Mouse (Mus musculus): ENCODE data around the gene Snx14. TPM values are rescaled to one million over a fixed set of nuclear protein-coding genes. Genes with fewer than 3 reads are reported as not detected.
A peak's percentile ranks its signal among the peaks of the same experiment; 100 is the strongest.

The Snx14 gene
- polyA plus RNA-seq, 1 experiment from 2014 or later: 36.2 TPM

DNA sequence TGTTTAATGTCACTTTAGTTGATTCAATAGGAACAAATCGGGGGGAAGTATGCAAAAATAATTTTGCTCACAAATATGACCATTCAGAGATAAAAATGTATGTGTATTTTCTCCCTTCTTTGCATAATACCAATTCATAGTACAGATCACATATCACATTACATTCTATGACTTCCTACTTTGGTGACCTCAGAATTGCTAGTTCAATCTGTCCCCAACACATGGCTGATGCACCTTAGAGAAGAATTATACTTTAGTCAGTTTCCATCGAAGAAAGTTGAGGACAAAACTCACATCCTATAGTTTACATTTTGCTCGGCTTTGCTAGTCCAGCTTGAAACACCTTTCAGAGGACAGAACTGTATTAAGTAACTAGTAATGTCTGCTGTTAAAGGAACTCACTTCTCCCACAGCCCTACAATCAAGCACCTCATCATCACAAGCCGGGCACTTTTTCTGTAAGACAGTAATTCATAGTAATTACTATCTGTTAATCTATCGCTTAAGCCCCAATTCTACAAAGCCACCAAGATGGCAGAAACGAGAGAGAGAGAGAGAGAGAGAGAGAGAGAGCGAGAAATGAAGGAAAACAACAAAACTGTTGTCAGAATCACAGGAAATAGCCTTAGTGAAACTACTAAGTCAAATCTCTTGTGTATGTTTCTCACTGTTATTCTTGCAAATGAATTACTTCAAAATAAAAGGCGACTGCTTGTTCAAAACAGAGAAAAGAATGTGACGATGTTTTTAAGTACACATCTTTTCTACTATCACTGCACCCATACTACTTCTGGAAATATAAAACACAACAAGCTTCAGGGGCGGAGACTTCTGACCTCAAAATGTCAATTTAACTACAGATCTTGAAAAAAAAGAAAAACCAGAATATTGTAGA lies 1.2 kb downstream of the Snx14 start:
- WGBS: 57% methylated on average over 10 of the region's 10 CpGs
- no peaks in the 10 kb centered on the region for H3K9me3 ChIP-seq
- H3K9ac ChIP-seq: peak overlapping the region; percentile 72
- H3K27me3 ChIP-seq (replicated peaks): no peaks in the 10 kb centered on the region
- peak overlapping the region; percentile 62 for H3K4me3 ChIP-seq
- H3K4me1 ChIP-seq: peaks cover 25% of the 10 kb centered on the region
- H3K27ac ChIP-seq: peak overlapping the region; percentile 92
- no peak for ATAC-seq (replicated peaks)
- peak overlapping the region; percentile 62 for H3K4me2 ChIP-seq
- H3K36me3 ChIP-seq (replicated peaks): no peaks in the 10 kb centered on the region

DNA sequence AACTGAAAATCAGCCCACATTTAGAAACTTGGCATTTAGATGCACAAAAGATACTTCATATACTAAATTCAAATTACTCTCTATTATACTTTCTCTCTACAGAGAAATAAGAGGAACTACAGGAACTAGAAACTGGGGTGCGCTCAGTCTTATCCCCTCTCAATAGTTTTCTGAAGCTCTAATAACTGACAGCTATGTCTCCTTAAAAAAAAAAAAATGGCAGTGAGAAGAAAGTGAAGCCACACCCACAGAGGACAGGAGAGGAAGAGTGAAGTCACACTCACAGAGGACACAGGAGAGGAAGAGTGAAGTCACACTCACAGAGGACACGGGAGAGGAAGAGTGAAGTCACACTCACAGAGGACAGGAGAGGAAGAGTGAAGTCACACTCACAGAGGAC lies 14.4 kb downstream of the Snx14 start:
- H3K27me3 ChIP-seq (replicated peaks): no peaks in the 10 kb centered on the region
- H3K4me1 ChIP-seq: no peaks in the 10 kb centered on the region
- H3K4me3 ChIP-seq: no peak overlapping the region
- no peak overlapping the region for H3K27ac ChIP-seq
- 93% methylated on average over 2 of the region's 2 CpGs for WGBS
- H3K4me2 ChIP-seq: no peak overlapping the region
- H3K9ac ChIP-seq: no peak overlapping the region
- no peaks in the 10 kb centered on the region for H3K9me3 ChIP-seq
- H3K36me3 ChIP-seq (replicated peaks): no peaks in the 10 kb centered on the region; the same call in 1 of the 2 replicates
- ATAC-seq (replicated peaks): no peak

DNA sequence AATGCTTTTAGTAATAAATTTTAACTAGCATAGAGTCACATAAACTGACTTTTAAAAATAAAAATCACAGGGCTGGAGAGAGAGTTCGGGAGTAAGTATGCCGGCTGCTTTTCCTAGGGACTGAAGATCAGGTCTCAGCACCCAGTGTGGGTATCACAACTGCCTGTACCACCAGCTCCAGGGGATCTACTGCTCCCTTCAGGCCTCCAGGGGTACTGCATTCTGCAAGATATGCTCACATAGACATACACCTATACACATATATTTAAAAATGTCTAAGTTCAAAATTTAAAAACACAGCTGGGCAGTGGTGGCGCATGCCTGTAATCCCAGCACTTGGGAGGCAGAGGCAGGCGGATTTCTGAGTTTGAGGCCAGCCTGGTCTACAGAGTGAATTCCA lies 16.3 kb downstream of the Snx14 start:
- H3K4me3 ChIP-seq: no peak overlapping the region
- ATAC-seq (replicated peaks): no peak
- H3K4me1 ChIP-seq: no peaks in the 10 kb centered on the region
- no peak overlapping the region for H3K4me2 ChIP-seq
- no peaks in the 10 kb centered on the region; the same call in 1 of the 2 replicates for H3K36me3 ChIP-seq (replicated peaks)
- 97% methylated on average over 4 of the region's 4 CpGs for WGBS
- no peak overlapping the region for H3K27ac ChIP-seq
- H3K27me3 ChIP-seq (replicated peaks): no peaks in the 10 kb centered on the region
- no peaks in the 10 kb centered on the region for H3K9me3 ChIP-seq
- no peak overlapping the region for H3K9ac ChIP-seq

DNA sequence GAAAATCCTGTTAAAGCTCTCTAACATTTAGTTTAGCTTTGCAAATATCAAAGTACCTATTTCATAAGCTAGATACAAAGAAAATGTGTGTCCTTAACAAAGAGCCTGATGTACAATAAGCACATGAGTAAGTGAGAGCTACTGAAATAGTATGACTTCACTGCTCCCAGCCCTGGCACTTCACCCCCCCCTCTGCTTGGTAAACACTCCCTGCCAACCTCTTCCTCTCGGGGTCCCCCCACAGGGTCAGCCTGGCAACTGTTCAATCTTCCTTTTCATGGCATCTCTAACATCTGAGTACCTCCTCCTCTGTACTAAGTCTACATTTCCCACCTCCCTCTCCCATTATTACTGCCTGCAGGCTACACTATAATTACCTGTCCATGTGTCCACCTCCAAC lies 22.0 kb downstream of the Snx14 start:
- no peaks in the 10 kb centered on the region for H3K4me1 ChIP-seq
- H3K27ac ChIP-seq: no peak overlapping the region
- peaks cover 7% of the 10 kb centered on the region; the same call in 1 of the 2 replicates for H3K36me3 ChIP-seq (replicated peaks)
- H3K9ac ChIP-seq: no peak overlapping the region
- H3K9me3 ChIP-seq: no peaks in the 10 kb centered on the region
- 70% methylated on average over 1 of the region's 1 CpGs for WGBS
- no peak overlapping the region for H3K4me2 ChIP-seq
- H3K27me3 ChIP-seq (replicated peaks): no peaks in the 10 kb centered on the region
- no peak overlapping the region for H3K4me3 ChIP-seq
- ATAC-seq (replicated peaks): no peak

DNA sequence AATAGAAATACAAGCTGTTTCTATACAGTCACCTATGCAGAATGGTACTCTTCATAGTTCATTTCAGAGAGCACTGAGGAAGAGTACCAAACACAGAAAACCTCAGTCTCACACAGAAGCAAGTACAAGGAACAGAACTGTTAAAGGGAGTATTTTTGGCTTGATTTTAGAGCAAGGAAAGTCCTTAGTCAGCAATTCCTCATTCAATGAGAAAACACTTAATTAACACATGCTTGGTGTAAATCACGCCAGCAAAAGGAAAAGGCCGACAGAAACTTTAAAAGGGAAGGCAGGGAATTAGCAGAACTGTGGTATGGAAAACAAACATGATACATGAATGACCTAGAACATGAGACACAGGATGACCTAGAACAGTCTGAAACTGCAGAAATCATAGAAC lies 28.8 kb downstream of the Snx14 start:
- WGBS: 87% methylated on average over 2 of the region's 2 CpGs
- no peak overlapping the region for H3K9ac ChIP-seq
- H3K4me2 ChIP-seq: no peak overlapping the region
- 0 out of 2 replicates have a peak, but pooled peaks cover 3% of the 10 kb centered on the region for H3K36me3 ChIP-seq (replicated peaks)
- no peak overlapping the region for H3K27ac ChIP-seq
- no peak for ATAC-seq (replicated peaks)
- H3K9me3 ChIP-seq: no peaks in the 10 kb centered on the region
- H3K27me3 ChIP-seq (replicated peaks): no peaks in the 10 kb centered on the region
- no peaks in the 10 kb centered on the region for H3K4me1 ChIP-seq
- H3K4me3 ChIP-seq: no peak overlapping the region

DNA sequence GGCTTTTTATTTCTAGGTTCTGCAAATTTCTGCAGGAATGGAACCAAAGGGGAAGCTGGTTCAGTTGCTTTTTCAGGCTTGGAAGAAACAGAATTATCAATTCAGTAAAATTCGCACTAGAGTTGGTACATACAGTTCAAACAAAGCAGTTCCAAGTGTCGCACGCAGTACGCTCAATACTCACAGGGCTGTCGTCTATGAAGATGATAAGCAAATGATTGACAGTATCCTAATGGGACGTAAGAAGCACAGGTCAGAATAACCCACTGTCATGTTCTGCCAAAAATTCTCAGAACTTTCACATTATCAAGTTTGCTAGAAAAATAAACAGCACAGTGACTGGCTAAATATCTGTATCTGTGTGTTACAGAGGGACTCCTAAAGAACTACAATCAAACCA lies 34.2 kb downstream of the Snx14 start:
- no peaks in the 10 kb centered on the region for H3K4me1 ChIP-seq
- ATAC-seq (replicated peaks): no peak
- H3K9me3 ChIP-seq: no peaks in the 10 kb centered on the region
- H3K4me2 ChIP-seq: no peak overlapping the region
- H3K27me3 ChIP-seq (replicated peaks): no peaks in the 10 kb centered on the region
- H3K36me3 ChIP-seq (replicated peaks): peaks cover 10% of the 10 kb centered on the region; the same call in 1 of the 2 replicates
- no peak overlapping the region for H3K27ac ChIP-seq
- 93% methylated on average over 6 of the region's 6 CpGs for WGBS
- H3K4me3 ChIP-seq: no peak overlapping the region
- no peak overlapping the region for H3K9ac ChIP-seq

DNA sequence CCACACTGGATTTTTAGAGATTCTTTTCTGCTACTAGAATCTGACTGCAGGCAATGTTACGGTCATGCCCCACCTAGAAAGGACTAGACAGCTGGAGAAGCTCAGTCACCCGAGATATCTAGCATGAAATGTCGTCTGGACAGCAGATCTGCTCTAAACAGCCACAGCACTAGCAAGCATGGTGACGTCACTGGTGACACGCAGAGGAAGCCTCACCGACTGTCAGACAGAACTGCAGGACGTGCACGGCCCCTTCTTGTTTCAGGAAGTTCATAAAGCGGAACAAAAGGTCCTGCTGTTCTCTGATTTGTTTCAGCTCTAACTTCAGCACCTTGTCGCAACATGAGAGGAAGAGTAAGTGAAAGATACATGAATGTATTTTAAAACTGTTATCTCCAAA lies 34.7 kb downstream of the Snx14 start:
- no peaks in the 10 kb centered on the region for H3K9me3 ChIP-seq
- H3K9ac ChIP-seq: no peak overlapping the region
- no peaks in the 10 kb centered on the region for H3K4me1 ChIP-seq
- H3K4me2 ChIP-seq: no peak overlapping the region
- H3K4me3 ChIP-seq: no peak overlapping the region
- H3K27me3 ChIP-seq (replicated peaks): no peaks in the 10 kb centered on the region
- ATAC-seq (replicated peaks): no peak
- H3K27ac ChIP-seq: no peak overlapping the region
- 73% methylated on average over 10 of the region's 10 CpGs for WGBS
- H3K36me3 ChIP-seq (replicated peaks): peaks cover 10% of the 10 kb centered on the region; the same call in 1 of the 2 replicates

DNA sequence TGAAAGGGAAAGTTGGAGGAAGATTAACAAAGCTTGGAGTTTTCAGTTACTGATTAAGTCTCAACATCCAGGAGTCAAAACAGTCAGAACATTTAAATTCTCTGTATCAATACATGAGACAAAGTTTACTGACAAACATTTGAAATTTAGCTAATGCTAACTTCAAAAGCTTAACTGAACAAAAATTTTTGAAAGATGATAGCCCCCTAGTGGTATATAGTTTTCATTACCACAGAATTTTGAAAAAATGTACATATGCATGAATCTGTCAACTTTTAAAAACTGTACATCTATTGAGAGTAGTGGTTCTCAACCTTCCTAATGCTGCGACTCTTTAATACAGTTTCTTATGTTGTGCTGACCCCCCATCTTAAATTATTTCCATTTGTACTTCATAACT lies 40.3 kb downstream of the Snx14 start:
- Histone ChIP-seq H3K4me1 (no peaks in the 10 kb centered on the region), H3K4me2 (no peak overlapping the region), H3K9ac (no peak overlapping the region), H3K36me3 (replicated peaks) (peaks cover 19% of the 10 kb centered on the region), H3K27me3 (replicated peaks) (no peaks in the 10 kb centered on the region), H3K4me3 (no peak overlapping the region), H3K27ac (no peak overlapping the region), H3K9me3 (no peaks in the 10 kb centered on the region)
- no peak for ATAC-seq (replicated peaks)
- WGBS: 86% methylated on average over 1 of the region's 1 CpGs

DNA sequence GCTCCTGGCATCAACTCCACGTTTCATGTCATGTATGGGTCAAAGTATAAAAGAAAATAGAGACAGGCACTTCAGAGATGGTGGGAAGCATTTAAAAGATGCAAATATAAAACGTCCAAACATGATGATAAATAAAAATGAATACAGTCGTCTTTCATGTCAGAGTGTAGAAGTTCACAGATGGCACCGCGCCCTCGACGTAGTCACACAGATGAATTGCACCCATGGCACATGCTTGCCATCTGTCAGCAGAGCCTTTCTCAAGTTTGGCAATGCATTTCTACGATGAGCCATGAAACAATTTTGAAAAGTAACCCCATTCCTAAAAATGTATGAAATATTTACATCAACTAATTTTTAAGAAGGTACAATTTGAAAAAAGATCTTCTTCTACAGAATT lies 43.9 kb downstream of the Snx14 start:
- no peak overlapping the region for H3K4me2 ChIP-seq
- no peaks in the 10 kb centered on the region for H3K9me3 ChIP-seq
- WGBS: 85% methylated on average over 8 of the region's 8 CpGs
- H3K27ac ChIP-seq: no peak overlapping the region
- no peak for ATAC-seq (replicated peaks)
- no peaks in the 10 kb centered on the region for H3K27me3 ChIP-seq (replicated peaks)
- peaks cover 20% of the 10 kb centered on the region for H3K36me3 ChIP-seq (replicated peaks)
- no peak overlapping the region for H3K9ac ChIP-seq
- H3K4me3 ChIP-seq: no peak overlapping the region
- no peaks in the 10 kb centered on the region for H3K4me1 ChIP-seq

DNA sequence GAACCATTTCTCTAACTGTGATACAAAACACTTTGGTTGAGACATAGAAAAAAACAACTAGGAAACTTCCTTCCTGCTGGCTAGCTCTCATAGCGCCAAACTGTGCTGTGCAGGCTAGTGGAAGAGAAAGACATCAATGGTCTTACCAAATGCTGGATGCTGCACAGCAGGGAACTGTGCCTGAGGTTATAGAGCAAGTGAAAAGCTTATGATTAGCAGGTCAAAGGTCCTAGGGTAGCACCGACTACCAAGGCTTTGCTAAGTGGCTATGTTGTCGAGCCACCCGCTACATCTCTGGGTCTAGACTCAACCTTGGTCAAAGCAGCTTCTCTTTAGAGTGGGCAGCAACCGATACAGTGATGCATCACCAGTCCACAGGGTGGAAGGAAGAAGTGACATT lies 49.9 kb downstream of the Snx14 start:
- no peaks in the 10 kb centered on the region for H3K9me3 ChIP-seq
- peaks cover 5% of the 10 kb centered on the region; the same call in 1 of the 2 replicates for H3K36me3 ChIP-seq (replicated peaks)
- H3K4me3 ChIP-seq: no peak overlapping the region
- H3K27ac ChIP-seq: no peak overlapping the region
- ATAC-seq (replicated peaks): no peak
- H3K4me2 ChIP-seq: no peak overlapping the region
- H3K9ac ChIP-seq: no peak overlapping the region
- no peaks in the 10 kb centered on the region for H3K4me1 ChIP-seq
- 53% methylated on average over 5 of the region's 5 CpGs for WGBS
- H3K27me3 ChIP-seq (replicated peaks): no peaks in the 10 kb centered on the region

DNA sequence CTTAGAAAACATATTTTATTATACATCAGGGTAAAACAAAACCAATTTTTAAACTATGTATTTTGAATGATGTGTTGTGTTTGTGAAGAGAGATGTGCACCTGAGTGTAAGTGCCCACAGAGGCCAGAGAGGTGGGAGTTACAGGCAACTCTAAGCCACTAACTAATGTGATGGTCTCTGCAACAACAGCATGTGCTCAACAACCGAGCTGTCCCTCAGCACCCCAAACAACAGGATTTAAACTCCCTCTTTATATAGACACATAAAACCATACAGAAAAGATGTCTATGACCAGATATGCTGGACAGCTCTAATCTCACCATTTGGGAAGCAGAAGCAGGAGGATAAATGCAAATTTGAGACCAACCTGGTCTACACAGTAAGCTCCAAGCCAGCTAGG lies 58.2 kb downstream of the Snx14 start:
- H3K36me3 ChIP-seq (replicated peaks): peaks cover 15% of the 10 kb centered on the region; the same call in 1 of the 2 replicates
- no peaks in the 10 kb centered on the region for H3K9me3 ChIP-seq
- H3K4me3 ChIP-seq: no peak overlapping the region
- no peak overlapping the region for H3K27ac ChIP-seq
- H3K4me1 ChIP-seq: no peaks in the 10 kb centered on the region
- no peak overlapping the region for H3K9ac ChIP-seq
- no peaks in the 10 kb centered on the region for H3K27me3 ChIP-seq (replicated peaks)
- H3K4me2 ChIP-seq: no peak overlapping the region
- WGBS: 94% methylated on average over 1 of the region's 1 CpGs
- ATAC-seq (replicated peaks): no peak

DNA sequence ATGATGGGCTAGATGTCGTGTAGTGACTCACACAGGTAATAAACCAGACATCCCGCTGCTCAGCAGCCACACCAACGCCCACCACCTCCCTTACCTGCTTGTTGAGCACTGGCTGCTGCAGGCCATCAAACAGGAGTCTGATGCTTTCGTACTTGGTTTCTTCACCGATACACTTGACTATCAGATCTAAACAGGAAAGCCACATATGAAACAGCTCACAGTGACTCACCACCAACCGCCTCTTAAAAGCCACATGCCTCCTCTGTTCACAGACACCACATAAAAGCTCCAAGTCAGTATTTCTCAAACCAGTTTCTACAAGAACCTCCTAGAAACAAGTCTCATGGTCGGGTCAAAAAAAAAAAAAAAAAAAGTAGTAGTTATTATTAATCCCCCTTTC lies 58.7 kb downstream of the Snx14 start:
- H3K27me3 ChIP-seq (replicated peaks): no peaks in the 10 kb centered on the region
- no peak overlapping the region for H3K4me2 ChIP-seq
- H3K9me3 ChIP-seq: no peaks in the 10 kb centered on the region
- no peak overlapping the region for H3K27ac ChIP-seq
- no peaks in the 10 kb centered on the region for H3K4me1 ChIP-seq
- H3K9ac ChIP-seq: no peak overlapping the region
- no peak overlapping the region for H3K4me3 ChIP-seq
- ATAC-seq (replicated peaks): no peak
- 81% methylated on average over 7 of the region's 7 CpGs for WGBS
- peaks cover 15% of the 10 kb centered on the region; the same call in 1 of the 2 replicates for H3K36me3 ChIP-seq (replicated peaks)

DNA sequence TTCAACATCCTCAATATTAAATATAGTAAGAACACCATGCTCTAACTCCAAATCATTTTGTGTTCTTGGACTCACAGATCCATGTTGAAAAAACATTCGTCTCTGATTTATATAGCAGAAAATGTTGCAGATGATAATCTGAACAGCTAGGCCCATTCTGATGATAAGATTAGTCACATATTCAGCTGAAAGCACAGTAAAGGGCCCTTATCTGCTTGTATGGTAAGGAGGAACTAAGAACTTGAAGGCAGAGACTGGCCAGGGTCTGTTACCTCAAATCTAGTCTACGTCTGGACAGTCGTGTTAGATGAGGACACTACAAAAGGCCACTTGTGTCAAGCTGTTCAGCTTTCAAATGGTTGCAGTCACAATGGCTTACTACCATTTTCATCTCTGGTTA lies 59.7 kb downstream of the Snx14 start:
- no peaks in the 10 kb centered on the region for H3K4me1 ChIP-seq
- WGBS: 88% methylated on average over 3 of the region's 3 CpGs

More for the DNA sequence above, 59.7 kb downstream of the Snx14 start:
- Histone ChIP-seq H3K9ac (no peak overlapping the region), H3K4me2 (no peak overlapping the region), H3K36me3 (replicated peaks) (peaks cover 15% of the 10 kb centered on the region; the same call in 1 of the 2 replicates), H3K27me3 (replicated peaks) (no peaks in the 10 kb centered on the region), H3K27ac (no peak overlapping the region), H3K4me3 (no peak overlapping the region), H3K9me3 (no peaks in the 10 kb centered on the region)
- no peak for ATAC-seq (replicated peaks)
